Mouse (Mus musculus): ENCODE measurements around the gene Qars.

The Qars gene

DNA sequence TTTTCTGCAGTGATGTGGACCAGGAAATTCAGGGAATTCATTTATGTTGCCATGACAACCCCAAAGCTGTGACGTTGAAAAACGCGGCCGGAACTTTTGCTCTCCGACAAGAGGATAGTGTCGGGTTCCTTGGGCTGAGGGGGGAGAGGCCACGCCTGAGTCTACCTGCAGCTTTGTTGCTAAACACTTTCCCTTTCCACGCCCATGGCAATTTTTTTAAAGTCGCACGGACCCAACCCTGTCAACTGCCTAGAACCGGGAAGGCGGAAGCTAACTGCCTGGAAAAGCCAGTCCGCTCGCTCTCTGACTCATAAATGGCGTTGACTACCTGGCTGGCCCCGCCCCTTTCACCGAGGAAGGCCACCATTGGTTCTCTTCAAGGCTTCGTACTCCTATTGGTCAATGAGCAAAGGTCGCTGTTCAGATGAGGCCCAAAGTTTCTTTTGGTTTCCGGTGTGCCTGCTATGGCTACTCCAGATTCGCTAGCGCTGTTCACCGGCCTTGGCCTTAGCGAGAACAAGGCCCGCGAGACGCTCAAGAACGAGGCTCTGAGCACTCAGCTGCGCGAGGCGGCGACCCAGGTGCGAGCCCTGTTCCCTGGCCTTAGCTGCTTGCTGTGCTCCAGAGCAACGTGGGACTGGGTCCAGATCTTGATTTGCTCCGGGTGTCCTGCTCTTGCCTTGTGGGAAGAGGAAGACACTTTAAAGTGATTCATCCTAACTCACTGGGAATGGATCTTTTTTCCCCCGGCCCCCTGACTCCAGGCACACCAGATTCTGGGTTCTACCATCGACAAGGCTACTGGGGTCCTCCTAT lies at the start of gene Qars:
Qars (plus strand) TSS at position 88 of the 816 bp plus-strand sequence.
- DNase-seq (ENCODE audit: low read depth in 2 of 2, low spot score in 2 of 2), result peak; percentile 82 to 88

DNA sequence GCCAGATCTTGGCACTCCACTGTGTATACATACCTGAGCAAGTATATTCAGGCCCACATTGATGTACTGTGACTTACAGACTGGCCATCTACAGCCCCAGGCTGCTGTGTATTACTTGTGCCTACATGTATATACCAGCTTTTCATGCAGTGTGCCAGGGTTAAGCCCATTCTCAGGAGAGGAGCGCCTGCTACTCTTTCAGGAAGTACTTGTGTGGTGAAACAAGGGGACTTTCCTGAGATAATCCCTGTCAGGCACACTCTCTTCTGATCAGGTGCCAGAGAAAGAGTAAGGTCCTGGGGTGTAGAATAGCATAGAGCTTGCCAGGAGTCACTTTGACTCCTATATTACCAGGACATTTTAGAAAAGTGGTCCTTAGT lies 47.6 kb upstream of the Qars start:
- no peak for DNase-seq (ENCODE audit: low read depth in 2 of 2, low spot score in 2 of 2)

GRCm38 (mm10) chr9:108460319-108461178 lies 47.0 kb upstream of the Qars start, which contains the start of gene Ccdc71:
Gene Ccdc71, plus strand, starts transcription at chr9:108460527.
- DNase-seq (ENCODE audit: low read depth in 2 of 2, low spot score in 2 of 2), result peak; percentile 73 to 80

GRCm38 (mm10) chr9:108461181-108461631 lies 46.3 kb upstream of the Qars start, which contains the start of gene Klhdc8b:
Gene Klhdc8b, minus strand, starts transcription at chr9:108461581.
- DNase-seq (ENCODE audit: low read depth in 2 of 2, low spot score in 2 of 2), result no peak

GRCm38 (mm10) chr9:108461675-108462074 lies 45.8 kb upstream of the Qars start:
- DNase-seq (ENCODE audit: low read depth in 2 of 2, low spot score in 2 of 2), result no peak

- DNase-seq (ENCODE audit: low read depth in 2 of 2, low spot score in 2 of 2), result no peak
Observed at GRCm38 (mm10) chr9:108462192-108462591, 45.3 kb upstream of the Qars start.

DNA sequence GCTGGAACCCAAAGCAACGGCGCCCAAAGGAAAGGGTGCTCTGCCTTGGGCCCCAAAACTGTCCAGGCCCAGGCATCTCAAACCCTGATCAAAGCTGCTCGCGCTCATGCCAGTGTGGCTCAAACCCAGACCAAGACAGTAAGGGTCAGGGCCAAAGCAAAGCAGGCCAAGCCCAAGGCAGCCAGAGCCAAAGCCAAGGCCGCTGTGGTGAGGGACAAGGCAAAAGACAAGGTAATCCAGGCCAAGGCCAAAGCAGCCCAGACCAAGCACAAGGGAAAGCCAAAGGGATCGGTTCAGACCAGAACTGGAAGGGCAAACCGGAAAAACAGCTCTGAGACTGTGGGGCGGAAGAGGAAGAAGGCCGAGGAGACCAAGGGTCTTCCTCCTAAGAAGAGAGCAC lies 43.8 kb upstream of the Qars start:
- DNase-seq (ENCODE audit: low read depth in 2 of 2, low spot score in 2 of 2), result no peak

DNA sequence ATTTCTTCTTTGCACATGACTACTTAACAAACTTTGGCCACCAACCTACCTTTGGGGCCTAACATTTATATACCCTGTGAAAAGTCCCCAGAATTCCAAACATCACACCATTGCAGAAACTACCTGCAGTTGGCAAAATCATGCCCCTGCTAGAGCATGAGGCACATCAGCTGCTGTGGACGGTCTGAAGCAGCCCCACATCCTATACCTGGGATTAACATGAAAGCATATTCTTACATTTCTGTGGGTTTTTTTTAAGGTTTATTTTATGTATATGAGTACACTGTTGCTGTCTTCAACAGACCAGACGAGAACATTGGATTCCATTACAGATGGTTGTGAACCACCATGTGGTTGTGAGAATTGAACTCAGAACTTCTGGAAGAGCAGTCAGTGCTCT lies 41.3 kb upstream of the Qars start:
- no peak for DNase-seq (ENCODE audit: low read depth in 2 of 2, low spot score in 2 of 2)

DNA sequence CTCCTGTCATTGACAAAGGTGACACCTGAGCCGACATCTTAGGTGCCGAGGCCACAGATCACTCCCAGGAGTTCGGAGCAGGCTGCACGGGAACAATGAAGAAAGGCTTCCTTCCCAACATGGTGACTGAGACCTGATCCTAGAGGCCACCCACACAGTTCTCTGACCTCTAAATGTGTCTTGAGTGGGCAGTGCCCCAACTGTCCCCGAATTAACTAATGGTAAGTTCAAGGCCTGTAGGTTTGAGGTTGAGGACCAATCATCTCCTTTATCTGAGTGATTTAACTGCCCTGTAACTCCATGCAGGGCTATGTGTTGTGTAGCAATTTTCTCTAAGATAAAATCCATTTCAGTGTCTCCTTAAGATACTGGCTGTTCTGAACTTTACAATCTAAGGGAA lies 38.1 kb upstream of the Qars start:
- DNase-seq (ENCODE audit: low read depth in 2 of 2, low spot score in 2 of 2), result no peak

- DNase-seq (ENCODE audit: low read depth in 2 of 2, low spot score in 2 of 2), result no peak
Observed at GRCm38 (mm10) chr9:108469845-108470244, 37.7 kb upstream of the Qars start.

GRCm38 (mm10) chr9:108474528-108474927 lies 33.0 kb upstream of the Qars start:
- DNase-seq (ENCODE audit: low read depth in 2 of 2, low spot score in 2 of 2), result no peak

- no peak for DNase-seq (ENCODE audit: low read depth in 2 of 2, low spot score in 2 of 2)
Observed at GRCm38 (mm10) chr9:108478638-108479156, 28.8 kb upstream of the Qars start.

DNA sequence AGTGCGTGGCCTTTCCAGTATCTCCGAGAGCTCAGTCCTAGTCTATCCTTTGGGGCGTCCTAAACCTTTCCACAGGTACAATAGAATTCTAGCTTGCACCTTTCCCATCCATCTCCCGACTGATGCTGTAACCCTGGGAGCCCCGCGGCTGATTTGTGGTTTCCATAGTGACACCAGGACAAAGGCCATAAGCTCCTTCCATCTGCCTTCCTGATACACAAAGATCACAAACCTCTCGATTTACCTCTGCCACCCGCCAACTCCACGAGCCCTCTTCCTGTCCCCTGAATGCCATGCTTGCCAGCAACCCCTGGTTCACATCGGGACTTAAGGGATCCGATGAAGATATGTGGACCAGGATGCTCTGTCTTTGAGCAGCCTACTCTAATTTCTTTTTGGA lies 28.3 kb upstream of the Qars start:
- DNase-seq (ENCODE audit: low read depth in 2 of 2, low spot score in 2 of 2), result no peak

DNA sequence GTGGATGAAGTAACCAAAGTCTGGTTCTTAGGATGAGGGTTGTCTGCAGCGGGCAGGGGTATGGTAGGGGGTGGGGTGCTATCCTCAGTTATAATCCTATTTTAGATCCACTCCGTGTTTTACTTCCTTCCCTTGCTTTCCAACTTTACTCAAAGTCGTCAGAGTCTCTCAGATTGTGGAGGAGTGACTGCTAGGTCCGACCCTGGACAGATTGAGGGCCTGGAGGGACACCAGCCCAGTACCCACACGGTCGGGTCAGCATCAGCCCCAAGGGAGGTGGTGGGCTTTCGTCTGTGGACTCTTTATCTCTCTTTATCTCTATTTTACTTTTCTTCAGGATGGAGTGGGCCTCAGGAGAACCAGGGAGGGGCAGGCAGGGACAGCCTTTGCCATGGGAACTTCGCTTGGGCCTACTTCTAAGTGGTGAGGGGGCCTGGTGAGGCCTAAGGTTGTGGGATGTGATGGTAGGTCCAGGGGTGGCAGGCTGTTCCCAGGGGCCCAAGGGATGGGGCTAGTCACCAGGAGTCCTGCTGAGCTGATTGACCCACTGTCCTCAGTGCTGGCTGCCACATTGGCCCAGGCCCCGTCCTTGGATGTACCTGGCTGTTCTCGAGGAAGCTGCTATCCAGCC lies 27.7 kb upstream of the Qars start, which contains the start of gene Lamb2:
Lamb2 (plus strand) TSS at position 16 of the 631 bp plus-strand sequence.
- no peak for DNase-seq (ENCODE audit: low read depth in 2 of 2, low spot score in 2 of 2)

DNA sequence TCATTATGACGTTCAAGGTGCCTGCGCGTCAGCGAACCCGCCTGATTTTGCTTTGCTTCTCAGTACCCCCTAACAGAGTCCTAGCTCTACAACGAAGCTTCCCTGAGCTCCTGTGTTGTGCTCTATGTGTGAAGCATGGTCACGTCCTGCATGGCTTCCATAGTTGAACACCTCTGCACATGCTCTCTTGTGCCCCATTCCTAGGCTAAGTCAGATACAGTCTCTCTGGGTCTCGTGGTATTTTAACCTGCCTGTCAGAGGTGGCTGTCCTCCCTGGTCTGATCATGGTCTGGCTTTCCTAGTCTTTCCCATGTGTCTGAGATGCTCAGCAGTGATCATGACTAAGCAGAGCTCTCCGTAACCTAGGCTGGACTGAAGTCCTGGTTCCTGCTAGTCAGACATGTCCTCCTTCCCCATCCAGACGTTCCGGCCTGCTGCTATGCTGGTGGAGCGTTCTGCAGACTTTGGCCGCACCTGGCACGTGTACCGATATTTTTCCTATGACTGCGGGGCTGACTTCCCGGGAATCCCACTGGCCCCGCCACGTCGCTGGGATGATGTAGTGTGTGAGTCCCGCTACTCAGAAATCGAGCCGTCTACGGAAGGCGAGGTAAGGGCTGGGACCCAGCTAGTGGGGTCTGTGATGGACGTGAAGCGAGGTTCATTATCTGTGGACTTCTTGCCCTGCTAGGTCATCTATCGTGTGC lies 26.5 kb upstream of the Qars start:
- DNase-seq (ENCODE audit: low read depth in 2 of 2, low spot score in 2 of 2), result no peak

DNA sequence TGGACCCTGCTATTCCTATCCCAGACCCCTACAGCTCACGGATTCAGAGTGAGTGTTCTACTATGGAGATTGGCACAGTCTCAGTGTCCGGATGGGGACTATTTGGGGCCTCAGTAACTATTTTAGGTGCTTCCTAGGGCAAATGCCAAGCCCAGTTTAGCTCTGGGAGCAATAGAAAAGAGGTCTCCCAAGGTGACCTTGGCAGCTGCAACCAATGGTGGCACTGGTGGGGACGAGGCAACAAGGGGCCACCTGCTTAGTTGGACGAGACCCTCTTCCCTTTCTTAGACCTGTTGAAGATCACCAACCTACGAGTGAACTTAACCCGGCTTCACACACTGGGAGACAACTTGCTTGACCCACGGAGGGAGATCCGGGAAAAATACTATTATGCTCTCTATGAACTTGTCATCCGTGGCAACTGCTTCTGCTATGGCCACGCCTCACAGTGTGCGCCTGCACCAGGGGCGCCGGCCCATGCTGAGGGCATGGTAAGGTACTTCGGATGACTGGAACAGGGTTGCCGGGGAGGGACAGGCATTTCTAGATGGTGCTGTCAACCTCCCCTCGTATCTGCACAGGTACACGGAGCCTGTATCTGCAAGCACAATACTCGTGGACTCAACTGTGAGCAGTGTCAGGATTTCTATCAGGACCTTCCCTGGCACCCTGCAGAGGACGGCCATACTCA lies 25.8 kb upstream of the Qars start:
- DNase-seq (ENCODE audit: low read depth in 2 of 2, low spot score in 2 of 2), result no peak

DNA sequence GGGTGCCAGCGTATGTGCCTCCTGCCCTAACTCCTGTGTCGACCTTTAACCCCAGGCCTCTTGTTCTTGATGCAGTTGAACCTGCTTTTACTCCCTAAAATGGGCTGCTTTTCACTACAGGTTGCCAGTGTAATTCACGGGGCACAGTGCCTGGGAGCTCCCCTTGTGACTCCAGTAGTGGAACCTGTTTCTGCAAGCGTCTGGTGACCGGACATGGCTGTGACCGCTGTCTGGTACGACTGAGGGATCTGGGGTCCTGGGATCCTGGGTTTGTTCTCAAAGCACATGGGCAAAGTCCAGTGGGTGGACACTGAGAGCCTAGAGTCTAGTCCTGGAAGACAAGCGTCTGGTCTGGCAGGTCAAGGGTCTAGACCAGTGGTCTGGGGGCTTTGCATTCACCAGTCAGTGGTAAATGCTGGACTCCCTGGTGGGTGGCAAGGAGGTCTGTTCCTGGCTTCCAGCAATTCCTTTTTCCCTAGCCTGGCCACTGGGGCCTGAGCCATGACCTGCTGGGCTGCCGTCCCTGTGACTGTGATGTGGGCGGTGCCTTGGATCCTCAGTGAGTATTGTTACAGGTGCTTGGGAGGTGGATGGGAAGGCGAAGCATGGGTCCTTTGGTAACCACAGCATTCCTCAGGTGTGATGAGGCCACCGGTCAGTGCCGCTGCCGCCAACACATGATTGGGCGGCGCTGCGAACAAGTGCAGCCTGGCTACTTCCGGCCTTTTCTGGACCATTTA lies 24.3 kb upstream of the Qars start:
- DNase-seq (ENCODE audit: low read depth in 2 of 2, low spot score in 2 of 2), result no peak

DNA sequence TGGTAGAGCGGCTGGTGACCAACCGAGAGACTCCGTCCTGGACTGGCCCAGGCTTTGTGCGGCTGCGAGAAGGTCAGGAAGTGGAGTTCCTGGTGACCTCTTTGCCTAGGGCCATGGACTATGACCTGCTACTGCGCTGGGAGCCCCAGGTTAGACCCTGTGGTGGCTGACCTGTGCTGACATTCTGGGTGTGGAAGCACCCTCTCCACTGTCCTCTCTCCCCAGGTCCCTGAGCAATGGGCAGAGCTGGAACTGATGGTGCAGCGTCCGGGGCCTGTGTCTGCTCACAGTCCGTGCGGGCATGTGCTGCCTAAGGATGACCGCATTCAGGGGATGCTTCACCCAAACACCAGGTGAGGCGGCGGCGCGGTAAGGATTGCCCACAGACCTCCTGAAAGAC lies 23.5 kb upstream of the Qars start:
- no peak for DNase-seq (ENCODE audit: low read depth in 2 of 2, low spot score in 2 of 2)

DNA sequence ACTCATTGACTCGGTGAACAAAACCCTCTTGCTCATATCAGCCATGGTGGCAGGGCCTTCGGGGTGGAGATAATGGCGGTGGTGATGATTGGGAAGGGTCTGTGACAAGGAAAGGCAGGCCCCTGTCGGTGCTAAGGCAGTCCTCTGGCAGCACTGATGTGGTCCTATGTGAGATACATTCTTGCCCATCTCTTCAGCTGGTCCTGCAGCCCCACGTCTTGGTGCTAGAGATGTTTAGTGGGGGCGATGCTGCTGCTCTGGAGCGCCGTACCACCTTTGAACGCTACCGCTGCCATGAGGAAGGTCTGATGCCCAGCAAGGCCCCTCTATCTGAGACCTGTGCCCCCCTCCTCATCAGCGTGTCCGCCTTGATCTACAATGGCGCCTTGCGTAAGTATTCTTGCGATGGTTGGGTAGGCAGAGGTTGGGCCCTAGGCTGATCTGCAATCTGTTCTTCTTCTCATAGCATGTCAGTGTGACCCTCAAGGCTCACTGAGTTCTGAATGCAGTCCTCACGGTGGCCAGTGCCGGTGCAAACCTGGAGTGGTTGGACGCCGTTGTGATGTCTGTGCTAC lies 22.1 kb upstream of the Qars start:
- DNase-seq (ENCODE audit: low read depth in 2 of 2, low spot score in 2 of 2), result no peak
